Mouse (Mus musculus) left cerebral cortex, postnatal 14 days (tissue): ENCODE results near the gene Sipa1l1. TPM values are rescaled to one million over a fixed set of nuclear protein-coding genes. Genes with fewer than 3 reads are reported as not detected.
A peak's percentile ranks its signal among the peaks of the same experiment; 100 is the strongest.
"Not testable (repeated sequence)": the region's sequence is repeated elsewhere in the genome, so short reads cannot be mapped to it uniquely, and the experiment has no call there.

Experiments used
- DNase-seq, 2 experiments: peaks; one replicate each; pipeline ENCODE4 v3.0.0; 2021 to 2022; ENCODE audit warnings: low spot score in 2 of 2, mixed read lengths in 1 of 2
- intact Hi-C: fragments of 180-260 bp; cut with DNase I; formaldehyde crosslinking; loops from one replicate; pipeline ENCODE4 v1.15.1; 2025
- total RNA-seq, 2 experiments: library from RNA; stranded (reverse); gene quantifications; 2 replicates each; pipeline ENCODE4 v1.2.3; 2021

Sipa1l1 gene
- total RNA-seq, 2 experiments from 2014 or later = 169 to 183 TPM

DNA sequence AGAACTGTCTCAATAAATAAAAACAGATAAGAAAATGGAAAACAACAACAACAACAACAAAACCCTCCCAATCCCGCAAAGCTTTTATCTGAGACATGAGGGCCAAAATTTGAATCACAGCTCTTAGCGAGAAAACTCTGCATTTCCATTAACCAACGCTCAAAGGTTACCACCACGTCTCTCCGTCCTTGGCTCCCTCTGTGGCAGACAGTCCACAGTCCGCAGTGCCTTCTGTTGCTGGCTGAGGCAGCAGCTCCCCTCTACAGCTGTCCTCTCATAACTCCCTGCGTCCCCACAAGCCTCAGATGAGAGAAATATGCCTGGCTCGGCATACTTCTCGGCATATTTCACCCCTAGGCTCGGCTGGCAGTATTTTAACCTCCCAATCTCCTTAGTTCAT lies 306.9 kb downstream of the Sipa1l1 start:
- intact Hi-C loops = no loop called here
- DNase-seq = no peak

DNA sequence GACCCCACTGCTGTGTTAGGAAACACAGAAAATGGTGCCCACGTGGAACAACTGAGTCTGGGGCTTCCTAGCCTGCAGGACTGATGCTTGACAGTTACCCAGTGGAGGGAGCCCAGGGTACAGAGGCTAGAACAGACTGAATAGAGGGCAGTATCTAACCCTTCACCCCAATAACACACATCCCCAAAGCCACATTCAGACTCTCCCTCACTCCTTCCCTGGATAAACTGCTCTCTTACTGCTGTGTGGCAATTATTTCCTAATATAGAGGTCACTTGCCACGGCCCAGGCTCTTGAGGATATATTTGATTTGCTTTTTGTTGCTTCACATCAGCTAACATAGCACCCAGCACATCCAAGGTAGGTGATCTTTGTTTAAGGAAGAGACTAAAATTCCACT lies 307.5 kb downstream of the Sipa1l1 start:
- intact Hi-C loops = no loop called here
- no peak for DNase-seq

- peak; percentile 28 to 29 for DNase-seq
- intact Hi-C loops = no loop called here
Observed at GRCm38 (mm10) chr12:82477826-82478225, 308.7 kb downstream of the Sipa1l1 start.

DNA sequence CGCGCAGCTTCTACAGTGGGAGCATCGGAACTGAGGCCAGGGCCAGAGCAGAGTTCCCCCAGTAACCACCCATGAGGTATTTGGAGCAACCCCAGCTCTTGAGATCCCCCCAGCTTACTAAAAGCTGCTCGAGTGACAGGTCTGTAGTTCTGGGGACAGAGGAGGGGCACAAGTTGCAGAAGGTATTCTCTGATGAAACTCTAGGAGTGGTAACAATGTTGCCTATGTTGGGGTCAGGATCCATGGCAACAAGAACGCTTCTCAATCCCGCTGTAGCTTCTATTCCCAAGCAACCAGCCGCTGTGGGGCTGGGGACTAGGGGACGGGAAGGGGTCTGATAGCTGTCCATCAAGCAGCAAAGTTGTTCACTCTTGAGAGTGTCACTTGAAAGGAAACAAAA lies 309.1 kb downstream of the Sipa1l1 start:
- intact Hi-C loops = no loop called here
- no peak for DNase-seq

DNA sequence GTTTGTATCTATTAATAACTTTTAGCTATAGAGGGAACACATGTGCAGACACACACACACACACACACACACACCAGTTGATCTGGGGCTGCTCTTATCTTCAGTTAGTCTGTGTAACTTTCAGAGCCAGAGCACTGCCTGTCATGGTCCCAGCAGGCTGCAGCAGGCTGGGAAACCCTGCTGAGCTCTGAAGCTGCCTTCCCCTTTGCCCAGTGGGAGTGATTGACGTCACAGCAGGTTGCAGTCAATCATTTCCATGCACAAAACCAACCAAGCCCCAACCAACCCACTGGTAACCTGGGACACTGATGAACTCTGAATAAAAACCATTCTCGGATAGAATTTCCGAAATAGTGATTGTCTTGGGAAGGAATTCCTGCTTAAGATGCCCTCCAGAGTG lies 310.3 kb downstream of the Sipa1l1 start:
- DNase-seq = no peak

GRCm38 (mm10) chr12:82480425-82480824 lies 311.3 kb downstream of the Sipa1l1 start:
- DNase-seq, intact Hi-C loops: not testable (repeated sequence)

More for the DNA sequence above, 310.3 kb downstream of the Sipa1l1 start:
- intact Hi-C loops = no loop called here

- DNase-seq = no peak
- intact Hi-C loops = no loop called here
Observed at GRCm38 (mm10) chr12:82485466-82485865, 316.3 kb downstream of the Sipa1l1 start.

GRCm38 (mm10) chr12:82486829-82487560 lies 317.9 kb downstream of the Sipa1l1 start:
- no peak for DNase-seq
- intact Hi-C loops = no loop called here

- intact Hi-C loops = no loop called here
- peak in 1 of 2 experiments; percentile 43 for DNase-seq
Observed at GRCm38 (mm10) chr12:82489093-82489492, 320.0 kb downstream of the Sipa1l1 start.

DNA sequence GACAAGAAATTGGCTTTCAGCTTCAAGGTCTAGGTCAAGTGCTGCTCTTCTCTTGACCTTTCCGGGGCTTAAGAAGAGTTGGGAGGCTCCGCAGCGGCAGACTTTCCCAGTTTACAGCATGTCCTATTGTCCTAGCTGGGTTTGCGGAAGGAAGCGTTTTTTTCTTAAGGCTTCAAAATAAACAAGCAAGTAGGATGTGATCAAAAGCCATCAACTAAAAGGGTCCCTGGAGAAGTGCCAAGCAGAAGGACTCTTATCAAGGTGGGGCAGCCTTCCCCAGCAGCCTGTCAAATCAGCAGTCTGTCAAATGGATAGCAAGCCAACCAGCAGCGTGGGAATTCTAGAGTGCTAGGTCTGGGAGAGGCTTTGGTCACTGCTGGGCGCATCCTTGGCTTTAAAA lies 320.5 kb downstream of the Sipa1l1 start:
- intact Hi-C loops = no loop called here
- no peak for DNase-seq

DNA sequence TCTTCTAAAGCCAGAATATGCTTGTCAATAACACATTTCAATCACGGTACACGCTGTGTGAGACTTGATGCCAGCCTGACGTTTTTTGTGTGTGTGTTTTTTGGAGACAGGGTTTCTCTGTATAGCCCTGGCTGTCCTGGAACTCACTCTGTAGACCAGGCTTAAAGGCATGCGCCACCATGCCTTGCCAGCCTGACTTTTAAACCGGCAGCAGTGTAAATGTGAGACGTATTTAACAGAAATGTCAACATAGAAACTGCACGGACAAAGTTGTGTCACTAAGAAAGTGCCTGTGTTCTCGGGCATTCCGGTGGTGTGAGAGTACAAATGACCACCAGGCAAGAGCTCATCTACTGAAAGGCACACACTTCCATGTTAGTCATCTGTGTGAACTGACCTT lies 323.3 kb downstream of the Sipa1l1 start:
- DNase-seq = no peak
- intact Hi-C loops = no loop called here

GRCm38 (mm10) chr12:82493260-82493659 lies 324.1 kb downstream of the Sipa1l1 start:
- DNase-seq, intact Hi-C loops: not testable (repeated sequence)

DNA sequence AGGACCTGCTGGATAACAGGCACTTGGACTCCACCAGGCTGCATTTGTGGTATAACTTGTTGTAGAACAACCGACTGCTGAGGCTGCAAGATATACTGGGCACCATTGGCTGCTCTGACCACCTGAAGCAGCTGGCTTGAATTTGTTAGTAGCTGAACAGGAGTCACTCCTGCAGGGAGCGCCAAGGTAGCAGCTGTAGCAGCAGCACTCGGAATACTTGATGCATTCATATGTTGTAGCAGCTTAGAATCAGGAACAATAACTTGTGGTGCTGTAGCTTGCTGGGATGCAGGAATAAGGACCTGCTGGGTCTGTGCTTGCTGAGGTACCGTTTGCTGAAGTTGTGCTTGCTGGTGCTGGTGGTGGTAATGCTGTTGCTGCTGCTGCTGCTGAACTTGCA lies 326.8 kb downstream of the Sipa1l1 start:
- no peak for DNase-seq
- intact Hi-C loops = loop anchor here (2.0 kb wide), 1 partner anchor 521 kb away; no protein-coding TSS in a partner anchor

- intact Hi-C loops = loop anchor here (2.0 kb wide), 2 partner anchors 449 to 519 kb away; no protein-coding TSS in a partner anchor
- peak; percentile 78 to 79 for DNase-seq
Observed at GRCm38 (mm10) chr12:82497866-82498631, 328.9 kb downstream of the Sipa1l1 start.

- DNase-seq = no peak
- intact Hi-C loops = loop anchor here (2.0 kb wide), 1 partner anchor 448 kb away; no protein-coding TSS in a partner anchor
Observed at GRCm38 (mm10) chr12:82498701-82499100, 329.6 kb downstream of the Sipa1l1 start.

- intact Hi-C loops = loop anchor here (2.0 kb wide), 1 partner anchor 447 kb away; no protein-coding TSS in a partner anchor
- DNase-seq = no peak
Observed at GRCm38 (mm10) chr12:82499731-82500130, 330.6 kb downstream of the Sipa1l1 start.
